Mouse (Mus musculus): ENCODE measurements around the gene Hcn1.

DNA sequence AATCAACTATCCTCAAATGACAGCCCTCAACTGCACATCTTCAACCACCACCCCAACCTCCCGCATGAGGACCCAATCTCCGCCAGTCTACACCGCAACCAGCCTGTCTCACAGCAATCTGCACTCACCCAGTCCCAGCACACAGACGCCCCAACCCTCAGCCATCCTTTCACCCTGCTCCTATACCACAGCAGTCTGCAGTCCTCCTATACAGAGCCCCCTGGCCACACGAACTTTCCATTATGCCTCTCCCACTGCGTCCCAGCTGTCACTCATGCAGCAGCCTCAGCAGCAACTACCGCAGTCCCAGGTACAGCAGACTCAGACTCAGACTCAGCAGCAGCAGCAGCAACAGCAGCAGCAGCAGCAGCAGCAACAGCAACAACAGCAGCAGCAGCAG lies 373.3 kb downstream of the Hcn1 start:
- TF ChIP-seq CTCF (IDR thresholded peaks at IDR 0.05; ENCODE audit: low read depth), result no peak
- TF ChIP-seq EP300 (IDR thresholded peaks at IDR 0.05; ENCODE audit: low read depth), result no peak
